Comparison of ENCODE assay signal across 8 mouse cellular contexts in genomic region chr13:32018518-32019255, GRCm38 (mm10).
A peak's percentile ranks its signal among the peaks of the same experiment; 100 is the strongest.
DNase-seq lines count a peak whose midpoint lies in the region; ATAC-seq and TF ChIP-seq lines count a peak whose summit lies in the region.

No protein-coding gene starts in this region.

- no peak for TF ChIP-seq RAD21 in MEL (IDR thresholded peaks at IDR 0.05; ENCODE audit: low read depth, low read length)

- H3K79me2 ChIP-seq in MEL (ENCODE audit: control insufficient read depth, insufficient read depth, low read length, poor library complexity): no peaks in the 10 kb centered on the region

- peaks cover 0 to 3% of the 10 kb centered on the region in 2 experiments; a peak in 2 of 4 replicates for H3K36me3 ChIP-seq in MEL (ENCODE audit: control insufficient read depth in 1 of 2, insufficient read depth in 2 of 2, low read length in 2 of 2)
- no peaks in the 10 kb centered on the region for H3K36me3 ChIP-seq in forebrain, embryonic 15.5 days
- H3K36me3 ChIP-seq in heart, embryonic 15.5 days: no peaks in the 10 kb centered on the region

- H3K27me3 ChIP-seq in MEL (ENCODE audit: control insufficient read depth in 1 of 2, insufficient read depth in 2 of 2, low read length in 2 of 2): no peaks in the 10 kb centered on the region
- no peaks in the 10 kb centered on the region for H3K27me3 ChIP-seq in forebrain, embryonic 15.5 days
- H3K27me3 ChIP-seq in heart, embryonic 15.5 days: no peaks in the 10 kb centered on the region

- TF ChIP-seq POLR2A in MEL (IDR thresholded peaks at IDR 0.05; ENCODE audit: control insufficient read depth in 1 of 2, insufficient read depth in 1 of 2, low read depth in 1 of 2, low read length in 2 of 2, poor library complexity in 1 of 2): no peak

- peak; percentile 52 for DNase-seq in MEL (ENCODE audit: low read depth, low spot score)
- peak; percentile 87 for DNase-seq in adrenal gland, postnatal 25 days
- DNase-seq in kidney, postnatal 10 days: peak; percentile 93
- DNase-seq in lung, adult 18-20 months: peak; percentile 48 to 61
- peak; percentile 46 for DNase-seq in right cerebral cortex, postnatal 14 days
- no peak for DNase-seq in spleen, postnatal 14 days (ENCODE audit: low spot score in 2 of 2)

- no peak overlapping the region for H3K9ac ChIP-seq in MEL (ENCODE audit: control insufficient read depth, low read depth, low read length, poor library complexity, severe bottlenecking)
- no peak overlapping the region for H3K9ac ChIP-seq in forebrain, embryonic 15.5 days (replicated peaks)
- no peak overlapping the region for H3K9ac ChIP-seq in heart, embryonic 15.5 days

- peaks cover 0 to 3% of the 10 kb centered on the region in 2 experiments; a peak in 1 of 4 replicates for H3K4me1 ChIP-seq in MEL (ENCODE audit: control insufficient read depth in 1 of 2, insufficient read depth in 2 of 2, low read length in 2 of 2)
- peaks cover 23% of the 10 kb centered on the region for H3K4me1 ChIP-seq in forebrain, embryonic 15.5 days
- H3K4me1 ChIP-seq in heart, embryonic 15.5 days (replicated peaks): peaks cover 17% of the 10 kb centered on the region

- H3K4me3 ChIP-seq in MEL (ENCODE audit: control insufficient read depth in 1 of 2, insufficient read depth in 1 of 2, low read depth in 2 of 2, low read length in 2 of 2): no peak overlapping the region
- H3K4me3 ChIP-seq in forebrain, embryonic 15.5 days: no peak overlapping the region
- H3K4me3 ChIP-seq in heart, embryonic 15.5 days: no peak overlapping the region

- peak; percentile 69 for ATAC-seq in forebrain, embryonic 15.5 days (replicated peaks)
- ATAC-seq in heart, embryonic 15.5 days (replicated peaks; ENCODE audit: insufficient number of reproducible peaks, insufficient read depth, low FRiP score, low read depth): peak; percentile 89

- H3K4me2 ChIP-seq in forebrain, embryonic 15.5 days (replicated peaks): no peak overlapping the region
- H3K4me2 ChIP-seq in heart, embryonic 15.5 days: no peak overlapping the region

- WGBS in forebrain, embryonic 15.5 days: 11% methylated on average over 4 of the region's 4 CpGs
- WGBS in heart, embryonic 15.5 days: 20% methylated on average over 4 of the region's 4 CpGs

- H3K27ac ChIP-seq in MEL (ENCODE audit: control insufficient read depth, low read depth, low read length): no peak overlapping the region
- no peak overlapping the region; the same call in 1 of the 2 replicates for H3K27ac ChIP-seq in forebrain, embryonic 15.5 days (replicated peaks)
- H3K27ac ChIP-seq in heart, embryonic 15.5 days: peak overlapping the region; percentile 71

- H3K9me3 ChIP-seq in MEL (replicated peaks; ENCODE audit: insufficient read depth, low read length): no peaks in the 10 kb centered on the region
- H3K9me3 ChIP-seq in forebrain, embryonic 15.5 days: no peaks in the 10 kb centered on the region
- H3K9me3 ChIP-seq in heart, embryonic 15.5 days (replicated peaks): no peaks in the 10 kb centered on the region

- TF ChIP-seq CTCF in MEL (IDR thresholded peaks at IDR 0.05 in 2 of 3, conservative IDR thresholded peaks at IDR 0.05 in 1 of 3; ENCODE audit: control insufficient read depth in 1 of 3, insufficient read depth in 1 of 3, low read depth in 2 of 3, low read length in 3 of 3, poor library complexity in 1 of 3, severe bottlenecking in 1 of 3): no peak

- TF ChIP-seq EP300 in MEL (IDR thresholded peaks at IDR 0.05; ENCODE audit: low read depth in 1 of 2, low read length in 2 of 2): no peak

TF ChIP-seq in MEL, 35 proteins besides CTCF, POLR2A, EP300 and RAD21:
- TF ChIP-seq NELFE (IDR thresholded peaks at IDR 0.05; ENCODE audit: low read depth, low read length) (no peak), MAFK (IDR thresholded peaks at IDR 0.05; ENCODE audit: borderline replicate concordance, low read depth, low read length) (no peak), ETS1 (IDR thresholded peaks at IDR 0.05; ENCODE audit: low read depth, low read length) (no peak), CHD1 (IDR thresholded peaks at IDR 0.05; ENCODE audit: low read depth, low read length) (no peak), ZC3H11A (IDR thresholded peaks at IDR 0.05; ENCODE audit: low read depth, low read length) (no peak), CHD2 (IDR thresholded peaks at IDR 0.05; ENCODE audit: low read length) (no peak), TAL1 (IDR thresholded peaks at IDR 0.05; ENCODE audit: low read length) (no peak)

Comparison
In these comparisons a context has a peak if more than half of its experiments do, and no peak if none do; other contexts are left out.
1. DNase-seq: peak in MEL (single experiment), adrenal gland, postnatal 25 days (single experiment), kidney, postnatal 10 days (single experiment), lung, adult 18-20 months (2 of 2) and right cerebral cortex, postnatal 14 days (single experiment); none in spleen, postnatal 14 days (0 of 2).